Mouse (Mus musculus): ENCODE results near the gene Trim15. TPM values are rescaled to one million over a fixed set of nuclear protein-coding genes. Genes with fewer than 3 reads are reported as not detected.

The Trim15 gene
- polyA plus RNA-seq, 1 experiment from 2014 or later, result 0.25 TPM

Other genes with a start within 250 kb of the Trim15 start
- not detected in 2 replicates for gene H2-M9, start 224.5 kb downstream of the Trim15 start, polyA plus RNA-seq (2014; fragmentation: Nextera tagmentation; extraction: Ambion mirVana)
- not detected in 2 replicates for gene H2-M1, start 195.0 kb downstream of the Trim15 start, polyA plus RNA-seq (2014; fragmentation: Nextera tagmentation; extraction: Ambion mirVana)
- not detected in 2 replicates for gene H2-M10.5, start 94.3 kb downstream of the Trim15 start, polyA plus RNA-seq (2014; fragmentation: Nextera tagmentation; extraction: Ambion mirVana)
- not detected in 2 replicates for gene H2-M10.6, start 55.0 kb downstream of the Trim15 start, polyA plus RNA-seq (2014; fragmentation: Nextera tagmentation; extraction: Ambion mirVana)
- 36.0 and 38.2 TPM in 2 replicates for gene Trim26, start 30.1 kb downstream of the Trim15 start, polyA plus RNA-seq (2014; fragmentation: Nextera tagmentation; extraction: Ambion mirVana)
- 5.9 and 7.4 TPM in 2 replicates for gene Trim10, start 2.4 kb upstream of the Trim15 start, polyA plus RNA-seq (2014; fragmentation: Nextera tagmentation; extraction: Ambion mirVana)
- not detected in 2 replicates for gene Trim40, start 22.9 kb upstream of the Trim15 start, polyA plus RNA-seq (2014; fragmentation: Nextera tagmentation; extraction: Ambion mirVana)
- gene Trim31, start 30.9 kb upstream of the Trim15 start, polyA plus RNA-seq (2014; fragmentation: Nextera tagmentation; extraction: Ambion mirVana), result not detected in 2 replicates
- 0.13 TPM in 1 of 2 replicates, not detected in the other for gene Rnf39, start 75.7 kb upstream of the Trim15 start, polyA plus RNA-seq (2014; fragmentation: Nextera tagmentation; extraction: Ambion mirVana)
- gene Ppp1r11, start 84.5 kb upstream of the Trim15 start, polyA plus RNA-seq (2014; fragmentation: Nextera tagmentation; extraction: Ambion mirVana), result 136 and 152 TPM in 2 replicates
- gene Znrd1, start 91.3 kb upstream of the Trim15 start, polyA plus RNA-seq (2014; fragmentation: Nextera tagmentation; extraction: Ambion mirVana), result 96.7 and 104 TPM in 2 replicates
- gene Znrd1as, start 91.4 kb upstream of the Trim15 start, polyA plus RNA-seq (2014; fragmentation: Nextera tagmentation; extraction: Ambion mirVana), result 8.0 and 9.3 TPM in 2 replicates
- not detected in 2 replicates for gene 2410137M14Rik, start 114.0 kb upstream of the Trim15 start, polyA plus RNA-seq (2014; fragmentation: Nextera tagmentation; extraction: Ambion mirVana)
- gene H2-M5, start 122.3 kb upstream of the Trim15 start, polyA plus RNA-seq (2014; fragmentation: Nextera tagmentation; extraction: Ambion mirVana), result 0.39 and 0.45 TPM in 2 replicates
- gene Zfp57, start 134.0 kb upstream of the Trim15 start, polyA plus RNA-seq (2014; fragmentation: Nextera tagmentation; extraction: Ambion mirVana), result 102 and 110 TPM in 2 replicates
- 0.20 TPM in 1 of 2 replicates, not detected in the other for gene Mog, start 156.2 kb upstream of the Trim15 start, polyA plus RNA-seq (2014; fragmentation: Nextera tagmentation; extraction: Ambion mirVana)
- gene Gabbr1, start 178.8 kb upstream of the Trim15 start, polyA plus RNA-seq (2014; fragmentation: Nextera tagmentation; extraction: Ambion mirVana), result 6.1 and 8.9 TPM in 2 replicates
- gene Olfr90, start 221.3 kb upstream of the Trim15 start, polyA plus RNA-seq (2014; fragmentation: Nextera tagmentation; extraction: Ambion mirVana), result not detected in 2 replicates
- gene Olfr91, start 231.1 kb upstream of the Trim15 start, polyA plus RNA-seq (2014; fragmentation: Nextera tagmentation; extraction: Ambion mirVana), result not detected in 2 replicates

Measured in embryonic facial prominence, embryonic 11.5 days (tissue).